Mouse (Mus musculus) heart, postnatal 0 days (tissue): ENCODE measurements around the gene Clk4. TPM values are rescaled to one million over a fixed set of nuclear protein-coding genes. Genes with fewer than 3 reads are reported as not detected.

Experiments
- ATAC-seq: fragments of 200-750 bp; cut with Nextera tagmentation; 2 replicates; pipeline ENCODE4 v1.8.0; 2017; ENCODE audit warnings: low read depth, moderate number of reproducible peaks, moderate library complexity; ENCODE audit not compliant: insufficient read depth
- DNase-seq: peaks from one replicate; pipeline ENCODE4 v3.0.0-alpha.2; 2016; ENCODE audit warnings: low spot score
- H3K27ac ChIP-seq: fragments of 300-500 bp; sonication (generic); 2 replicates; pipeline ENCODE4 v1.5.1; 2014; ENCODE audit warnings: low read depth, mild to moderate bottlenecking
- H3K27me3 ChIP-seq: fragments of 300-500 bp; sonication (generic); 2 replicates; pipeline ENCODE4 v1.6.1; 2014; ENCODE audit warnings: low read length, mixed read lengths; ENCODE audit not compliant: control insufficient read depth, insufficient read depth
- H3K36me3 ChIP-seq: fragments of 300-500 bp; sonication (generic); replicated peaks from 2 replicates; pipeline ENCODE4 v1.6.1; 2014; ENCODE audit warnings: low read length, mixed read lengths; ENCODE audit not compliant: control insufficient read depth, insufficient read depth
- H3K4me1 ChIP-seq: fragments of 300-500 bp; sonication (generic); 2 replicates; pipeline ENCODE4 v1.6.1; 2014; ENCODE audit warnings: antibody characterized with exemption; ENCODE audit not compliant: control insufficient read depth, insufficient read depth
- H3K4me2 ChIP-seq: fragments of 300-500 bp; sonication (generic); 2 replicates; pipeline ENCODE4 v1.6.1; 2014; ENCODE audit warnings: low read depth, mild to moderate bottlenecking, low read length, moderate library complexity
- H3K4me3 ChIP-seq: fragments of 300-500 bp; sonication (generic); 2 replicates; pipeline ENCODE4 v1.5.1; 2014; ENCODE audit warnings: low read depth, low read length
- H3K9ac ChIP-seq: fragments of 300-500 bp; sonication (generic); replicated peaks from 2 replicates; pipeline ENCODE4 v1.6.1; 2014; ENCODE audit warnings: low read depth, low read length, mixed read lengths
- H3K9me3 ChIP-seq: fragments of 300-500 bp; sonication (generic); replicated peaks from 2 replicates; pipeline ENCODE4 v1.6.1; 2016; ENCODE audit warnings: low read length; ENCODE audit not compliant: control insufficient read depth
- CTCF ChIP-seq: IDR thresholded peaks from 2 replicates; pipeline ENCODE4 v1.5.1; 2016; ENCODE audit warnings: antibody characterized with exemption, control low read depth, low read depth
- EP300 ChIP-seq: IDR thresholded peaks from 2 replicates; pipeline ENCODE4 v1.6.1; 2016; ENCODE audit warnings: antibody characterized with exemption, low read depth
- WGBS: fragments of 180-500 bp; shearing (Covaris S2); extraction: QIAGEN DNeasy Blood & Tissue Kit; methylation state at CpG from one replicate; pipeline ENCODE4 v1.1.7; 2014; 5-methylcytosine and 5-hydroxymethylcytosine counted together
- polyA plus RNA-seq: library from polyadenylated mRNA; unstranded; fragments of >200 nt; fragmentation: Nextera tagmentation; extraction: Ambion mirVana; gene quantifications from 2 replicates; pipeline ENCODE4 v1.2.1, GENCODE M21; 2015
- total RNA-seq: library from RNA; depleted of rRNA; stranded (reverse); fragments of >200 nt; gene quantifications from 2 replicates; pipeline ENCODE4 v1.2.3, GENCODE M21; 2014; ENCODE audit warnings: low replicate concordance

Clk4 gene
- total and polyA plus RNA-seq, 2 experiments from 2014 or later = 32.9 to 56.2 TPM

DNA sequence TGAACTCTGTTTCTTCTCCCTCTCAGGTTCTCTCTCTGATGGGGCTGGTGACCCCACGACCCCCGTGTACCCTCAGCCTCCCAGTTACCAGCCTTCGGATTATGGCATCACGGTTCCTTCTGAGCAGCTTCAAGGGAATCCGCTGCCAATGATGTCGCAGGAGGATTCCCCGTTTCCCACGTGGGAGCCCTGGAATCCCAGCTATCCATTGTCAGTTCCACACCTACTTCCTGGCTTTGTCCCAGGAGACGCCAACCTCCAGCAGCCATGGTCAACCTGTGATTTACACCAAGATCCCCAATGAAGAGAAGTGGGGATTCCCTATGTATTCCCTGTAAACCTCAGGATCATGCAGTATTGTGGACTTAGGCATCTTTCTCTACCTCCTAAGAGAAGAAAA is 26.9 kb upstream of the Clk4 start:
- Histone ChIP-seq H3K27me3 (no peaks in the 10 kb centered on the region), H3K9me3 (no peaks in the 10 kb centered on the region), H3K27ac (no peak overlapping the region), H3K4me2 (no peak overlapping the region), H3K36me3 (no peaks in the 10 kb centered on the region), H3K4me3 (no peak overlapping the region), H3K4me1 (no peaks in the 10 kb centered on the region), H3K9ac (no peak overlapping the region)
- DNase-seq (no peak), ATAC-seq (no peak)
- WGBS = 71% methylated on average over 9 of the region's 9 CpGs
- TF ChIP-seq CTCF = no peak
- TF ChIP-seq EP300 = no peak

DNA sequence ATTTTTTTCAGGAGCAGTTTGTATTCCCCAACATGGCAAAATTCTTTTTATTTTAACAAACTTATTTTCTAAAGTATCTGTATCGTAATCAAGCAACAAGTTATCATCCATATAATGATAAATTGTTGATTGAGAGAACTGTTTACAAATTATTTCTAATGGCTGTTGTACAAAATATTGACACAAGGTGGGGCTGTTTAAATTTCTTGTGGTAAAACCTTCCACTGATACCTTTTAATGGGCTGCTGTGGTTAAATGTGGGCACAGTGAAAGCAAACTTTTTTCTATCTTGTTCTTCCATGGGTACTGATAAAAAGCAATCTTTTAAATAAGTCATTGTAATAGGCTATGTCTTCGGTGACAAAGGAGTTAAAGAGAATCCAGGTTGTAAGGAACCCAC is 18.6 kb upstream of the Clk4 start:
- ATAC-seq (no peak), DNase-seq (no peak)
- TF ChIP-seq EP300 (no peak), CTCF (no peak)
- no peak overlapping the region for H3K27ac ChIP-seq
- H3K4me3 ChIP-seq = no peak overlapping the region
- 73% methylated on average over 2 of the region's 2 CpGs for WGBS
- no peak overlapping the region for H3K4me2 ChIP-seq
- H3K4me1 ChIP-seq = no peaks in the 10 kb centered on the region
- no peak overlapping the region for H3K9ac ChIP-seq
- no peaks in the 10 kb centered on the region for H3K27me3 ChIP-seq
- H3K36me3 ChIP-seq = no peaks in the 10 kb centered on the region
- no peaks in the 10 kb centered on the region for H3K9me3 ChIP-seq

DNA sequence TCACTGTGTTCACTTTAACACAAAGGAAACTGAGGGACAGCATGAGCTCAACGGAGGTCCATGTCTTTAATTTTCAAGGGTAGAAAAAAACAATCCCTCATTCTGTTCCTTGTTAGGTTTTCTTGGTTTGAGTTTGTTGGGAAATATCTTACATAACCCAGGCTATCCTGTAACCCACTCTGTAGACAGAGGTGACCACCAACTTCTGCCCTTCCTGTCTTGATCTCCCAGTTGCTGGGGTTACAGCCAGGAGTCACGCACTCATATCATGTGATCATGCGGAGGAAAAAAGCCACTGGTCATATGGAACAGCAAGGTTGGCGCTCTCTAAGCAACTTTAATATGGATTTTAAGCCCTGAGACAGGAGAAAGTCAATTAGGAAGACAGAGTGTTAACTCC is 4.5 kb upstream of the Clk4 start:
- no peaks in the 10 kb centered on the region for H3K27me3 ChIP-seq
- DNase-seq (no peak), ATAC-seq (no peak)
- H3K27ac ChIP-seq = no peak overlapping the region
- no peak overlapping the region for H3K4me2 ChIP-seq
- 77% methylated on average over 4 of the region's 4 CpGs for WGBS
- no peaks in the 10 kb centered on the region for H3K36me3 ChIP-seq
- no peaks in the 10 kb centered on the region for H3K9me3 ChIP-seq
- no peak overlapping the region for H3K9ac ChIP-seq
- no peak overlapping the region for H3K4me3 ChIP-seq
- H3K4me1 ChIP-seq = no peaks in the 10 kb centered on the region
- no peak for TF ChIP-seq EP300
- TF ChIP-seq CTCF = no peak

DNA sequence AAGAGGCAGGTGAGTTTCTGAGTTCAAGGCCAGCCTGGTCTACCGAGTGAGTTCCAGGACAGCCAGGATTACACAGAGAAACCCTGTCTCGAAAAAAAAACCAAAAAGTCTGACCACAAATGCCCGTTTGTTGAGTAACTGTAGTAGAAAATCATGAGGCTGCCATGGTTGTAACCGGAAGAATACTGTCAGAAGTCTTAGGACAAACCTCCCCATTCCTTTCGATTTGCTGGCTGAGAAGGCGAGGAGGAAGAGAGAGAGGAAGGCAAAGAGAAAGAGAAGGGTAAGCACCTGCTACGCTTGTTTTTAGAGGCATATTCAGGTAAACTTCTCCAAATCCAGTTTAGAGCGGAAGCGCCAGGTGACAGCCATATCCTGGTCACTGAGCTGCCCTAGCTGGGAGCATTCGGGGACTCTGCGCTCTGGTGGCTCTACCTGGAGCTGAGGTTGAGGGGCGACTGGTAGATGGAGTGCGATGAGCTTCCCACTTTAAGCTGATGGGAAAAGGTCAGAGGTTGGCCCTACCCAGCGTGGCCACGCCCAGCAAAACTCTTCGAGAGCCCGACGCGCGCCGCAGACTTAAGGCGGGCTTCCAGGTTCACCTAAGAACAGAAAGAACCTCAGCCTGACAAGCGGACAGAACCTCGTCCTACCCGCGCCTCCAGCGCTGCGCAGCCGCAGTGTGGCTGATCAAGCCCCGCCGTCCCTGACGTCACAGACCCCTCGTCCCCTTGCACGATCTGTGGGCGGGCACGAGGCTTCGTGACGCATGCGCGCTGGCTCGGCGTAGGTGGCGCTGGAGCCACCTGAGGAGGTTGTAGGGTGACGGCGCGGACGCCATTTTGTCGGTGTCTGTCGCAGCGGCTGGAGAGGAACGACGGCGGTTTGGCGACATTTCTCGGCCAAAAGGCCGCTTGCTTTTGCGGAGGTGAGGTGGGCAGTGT is 1.1 kb downstream of the Clk4 start, which contains the start of gene BC049762:
TSS of gene BC049762 (minus strand) at position 705 of the 944 bp plus-strand sequence.
- TF ChIP-seq EP300 (no peak), CTCF (0 out of 2 replicates have a peak, but pooled peaks have one; percentile 23)
- Histone ChIP-seq H3K27ac (peak within 1 kb of the TSS; percentile 99), H3K9me3 (no peaks in the 10 kb centered on the region), H3K4me1 (peaks cover 18% of the 10 kb centered on the region), H3K9ac (peak within 1 kb of the TSS; percentile 91), H3K4me2 (peak within 1 kb of the TSS; percentile 87), H3K4me3 (peak within 1 kb of the TSS; percentile 88), H3K36me3 (peaks cover 6% of the 10 kb centered on the region; the same call in 1 of the 2 replicates), H3K27me3 (no peaks in the 10 kb centered on the region)
- WGBS = 9% methylated on average over 57 of the region's 57 CpGs
- peak; percentile 97 for DNase-seq
- peak; percentile 99 for ATAC-seq

DNA sequence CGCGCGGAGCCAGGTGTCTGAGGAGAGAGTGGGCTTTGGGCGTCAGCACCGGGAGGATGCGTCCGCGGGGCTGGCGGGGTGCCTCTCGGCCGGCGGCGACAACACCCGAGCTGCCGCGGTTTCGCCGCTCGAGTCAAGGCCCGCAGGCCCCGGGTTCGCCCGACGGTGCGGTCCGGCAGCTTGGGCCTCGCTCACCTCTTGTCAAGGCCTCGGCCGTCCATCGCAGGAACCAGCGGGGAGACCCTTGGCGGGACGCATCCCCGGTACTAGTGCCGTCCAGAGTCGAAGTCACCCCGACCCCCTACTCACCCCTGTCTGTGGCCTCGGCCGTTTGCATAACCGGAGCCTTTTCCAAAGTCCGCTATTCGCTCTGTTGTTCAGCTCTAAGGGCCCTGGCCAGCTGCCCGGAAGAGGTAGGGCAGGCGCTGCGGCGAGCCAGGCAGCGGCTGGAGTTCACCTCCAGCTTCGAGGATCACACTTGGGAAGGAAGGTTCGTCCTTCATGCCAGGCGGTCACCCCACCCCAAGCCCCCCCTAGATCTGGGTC is 1.8 kb downstream of the Clk4 start:
- peak overlapping the region; percentile 99 for H3K27ac ChIP-seq
- peaks cover 18% of the 10 kb centered on the region for H3K4me1 ChIP-seq
- peak; percentile 71 for ATAC-seq
- no peaks in the 10 kb centered on the region for H3K27me3 ChIP-seq
- peak overlapping the region; percentile 88 for H3K4me3 ChIP-seq
- no peak for TF ChIP-seq EP300
- no peak for TF ChIP-seq CTCF
- peak overlapping the region; percentile 91 for H3K9ac ChIP-seq
- peaks cover 6% of the 10 kb centered on the region; the same call in 1 of the 2 replicates for H3K36me3 ChIP-seq
- H3K9me3 ChIP-seq = no peaks in the 10 kb centered on the region
- H3K4me2 ChIP-seq = peak overlapping the region; percentile 87
- WGBS = under 1% methylated on average over 50 of the region's 50 CpGs
- DNase-seq = peak; percentile 57
